Mouse (Mus musculus): ENCODE data around the gene Olfr1412. TPM values are rescaled to one million over a fixed set of nuclear protein-coding genes. Genes with fewer than 3 reads are reported as not detected.
A peak's percentile ranks its signal among the peaks of the same experiment; 100 is the strongest.

Olfr1412 gene
- total RNA-seq (2021): not detected
- long read RNA-seq, experiment 1: 0 reads
- long read RNA-seq, experiment 2: 0 reads

DNA sequence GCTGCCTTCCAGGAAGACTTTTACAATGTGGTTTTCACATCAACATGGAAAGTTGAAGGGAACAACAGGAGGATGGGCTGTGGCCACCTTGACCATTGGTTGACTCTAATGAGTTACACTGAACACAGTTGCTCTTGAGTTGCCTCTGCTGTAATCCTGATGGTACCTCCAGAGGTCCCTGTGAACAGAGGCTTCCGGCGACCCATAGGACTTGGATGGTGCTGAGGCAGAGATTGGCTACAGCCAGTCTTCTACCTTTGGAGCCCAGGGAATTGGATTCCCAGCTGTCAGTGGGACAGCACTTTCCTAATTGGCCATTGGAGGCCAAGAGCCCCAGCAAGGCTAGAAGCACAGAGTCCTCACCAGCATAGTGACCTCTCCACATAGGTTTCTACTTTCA is at the start of gene Olfr1412:
Olfr1412 (plus strand) TSS at position 301 of the 400 bp plus-strand sequence.
- H3K27ac ChIP-seq: no peak within 1 kb of the TSS
- no peak for DNase-seq (ENCODE audit: low spot score in 2 of 2)
- TF ChIP-seq CTCF (conservative IDR thresholded peaks at IDR 0.05): no peak
- H3K4me3 ChIP-seq: no peak within 1 kb of the TSS

DNA sequence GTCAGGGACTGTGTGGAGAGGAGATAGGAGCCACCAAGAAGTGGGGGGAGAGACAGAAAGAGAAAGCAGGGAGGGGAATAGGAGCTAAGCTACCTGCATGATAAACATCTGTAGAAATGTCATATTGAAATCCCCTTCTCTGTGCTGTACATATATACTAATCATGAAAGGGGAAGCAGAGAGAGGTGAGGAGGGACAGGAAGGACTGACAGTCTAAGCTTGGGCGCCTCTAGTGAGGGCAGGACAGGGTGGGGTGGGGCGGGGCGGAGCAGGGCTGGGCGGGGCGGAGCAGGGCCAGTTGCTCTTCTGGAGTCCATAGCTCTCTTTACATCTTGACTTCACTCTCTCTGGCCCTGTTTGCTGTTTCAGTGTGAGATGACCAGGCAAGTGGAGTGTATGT is 48.6 kb upstream of the Olfr1412 start:
- no peak overlapping the region for H3K27ac ChIP-seq
- TF ChIP-seq CTCF (conservative IDR thresholded peaks at IDR 0.05): no peak
- no peak overlapping the region for H3K4me3 ChIP-seq
- DNase-seq (ENCODE audit: low spot score in 2 of 2): no peak

DNA sequence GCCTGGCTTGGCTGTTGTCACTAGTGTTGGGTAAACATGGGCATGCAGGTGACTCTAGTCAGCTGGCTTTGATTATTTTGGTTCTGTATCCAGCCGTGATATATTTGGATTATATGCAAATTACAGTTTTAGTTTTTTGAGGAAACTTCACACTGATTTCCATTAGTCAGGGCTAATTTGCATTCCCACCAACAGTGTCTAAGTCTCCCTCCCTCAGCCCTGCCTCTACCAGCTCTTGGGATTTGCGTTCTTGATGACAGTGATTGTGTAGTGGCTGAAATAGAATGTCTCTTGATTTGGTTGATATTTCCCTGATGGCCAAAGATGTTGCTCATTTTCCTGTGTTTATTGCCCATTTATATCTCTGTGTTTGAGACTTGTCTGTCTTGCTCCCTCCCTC is 46.5 kb upstream of the Olfr1412 start:
- no peak for DNase-seq (ENCODE audit: low spot score in 2 of 2)
- Histone ChIP-seq H3K27ac (no peak overlapping the region), H3K4me3 (no peak overlapping the region)
- TF ChIP-seq CTCF (conservative IDR thresholded peaks at IDR 0.05): no peak

DNA sequence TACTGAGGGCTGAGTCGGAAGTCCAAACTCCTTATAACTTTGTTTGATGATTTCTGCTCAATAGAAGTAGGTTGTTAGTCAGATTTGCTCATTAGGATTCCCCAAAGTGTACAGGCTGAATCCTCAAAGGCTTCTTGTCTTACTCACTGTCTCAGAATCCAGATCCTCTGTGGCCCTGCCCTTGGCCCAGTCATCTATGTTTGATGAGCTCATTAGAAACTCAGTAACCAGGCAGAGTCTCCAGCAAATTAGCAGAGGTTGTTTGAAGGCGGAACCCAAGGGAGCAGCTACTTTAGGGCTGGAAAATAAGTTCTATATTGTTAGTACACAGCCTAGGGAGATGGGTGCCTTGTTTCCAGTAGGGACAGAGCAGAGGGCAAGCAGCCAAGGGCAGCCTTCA is 39.6 kb upstream of the Olfr1412 start:
- H3K4me3 ChIP-seq: no peak overlapping the region
- TF ChIP-seq CTCF (conservative IDR thresholded peaks at IDR 0.05): no peak
- DNase-seq (ENCODE audit: low spot score in 2 of 2): no peak
- H3K27ac ChIP-seq: no peak overlapping the region

DNA sequence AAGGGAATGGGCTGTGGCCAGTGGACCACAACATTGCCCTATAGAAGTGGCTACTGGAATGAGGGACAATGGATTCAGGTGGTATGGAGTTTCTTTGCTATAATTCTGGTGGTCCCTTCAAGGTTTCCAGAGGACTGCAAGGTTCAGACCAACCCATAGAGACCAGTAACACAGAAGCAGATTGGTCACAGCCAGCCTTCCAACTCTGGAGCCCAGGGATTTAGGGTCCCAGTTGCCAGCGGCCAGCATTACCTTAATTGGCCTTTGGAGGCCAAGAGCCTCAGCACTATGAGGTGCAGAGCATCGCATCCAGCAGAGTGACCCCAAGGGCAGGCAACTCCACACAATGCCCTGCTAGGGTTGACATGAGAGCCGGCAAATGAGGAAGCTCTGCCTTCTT is 14.6 kb upstream of the Olfr1412 start, which contains the start of gene Olfr1413:
Olfr1413 (plus strand) TSS at position 301 of the 400 bp plus-strand sequence.
- DNase-seq (ENCODE audit: low spot score in 2 of 2): no peak
- no peak for TF ChIP-seq CTCF (conservative IDR thresholded peaks at IDR 0.05)
- no peak within 1 kb of the TSS for H3K4me3 ChIP-seq
- no peak within 1 kb of the TSS for H3K27ac ChIP-seq

DNA sequence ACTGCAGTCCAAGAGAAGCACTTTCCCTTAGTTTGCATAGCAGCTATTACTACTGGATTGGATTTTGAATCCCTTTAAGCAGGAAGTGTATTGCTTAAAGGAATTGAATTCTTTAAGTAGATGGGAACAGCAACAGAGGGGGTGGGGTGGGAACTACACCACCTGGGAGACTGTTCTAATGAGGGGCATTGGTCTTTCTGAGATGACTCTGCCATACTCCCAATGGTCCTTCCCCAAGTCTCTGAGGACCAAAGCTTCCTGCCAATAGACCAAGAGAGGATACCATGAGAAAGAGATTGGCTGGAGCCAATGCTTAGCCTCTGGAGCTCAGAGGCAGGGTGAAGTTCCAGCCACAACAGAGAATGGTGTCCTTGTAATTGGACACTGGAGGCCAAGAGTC is 8.5 kb downstream of the Olfr1412 start, which contains the start of gene Olfr1411:
Olfr1411 (plus strand) TSS at position 301 of the 400 bp plus-strand sequence.
- no peak within 1 kb of the TSS for H3K4me3 ChIP-seq
- no peak for TF ChIP-seq CTCF (conservative IDR thresholded peaks at IDR 0.05)
- no peak for DNase-seq (ENCODE audit: low spot score in 2 of 2)
- H3K27ac ChIP-seq: no peak within 1 kb of the TSS

DNA sequence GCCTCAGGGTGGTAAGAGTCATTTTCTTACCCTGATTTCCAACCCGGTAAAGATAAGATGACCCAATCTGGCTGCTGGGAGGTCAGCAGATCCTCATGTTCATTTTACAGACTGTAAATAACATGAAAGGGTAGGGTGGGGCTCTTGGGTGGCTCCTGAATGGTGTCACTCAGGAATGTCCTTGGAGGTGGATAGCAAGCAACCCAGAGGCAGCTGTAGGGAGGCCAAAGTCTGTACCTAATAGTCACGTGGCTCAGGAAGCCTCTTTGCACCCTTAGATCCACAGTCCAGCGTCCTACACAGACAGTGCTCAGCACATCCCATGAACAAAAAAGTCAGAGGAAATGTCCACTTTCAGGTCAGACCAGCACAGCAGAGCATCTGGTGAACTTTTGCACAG is 10.4 kb downstream of the Olfr1412 start:
- no peak overlapping the region for H3K4me3 ChIP-seq
- H3K27ac ChIP-seq: no peak overlapping the region
- no peak for TF ChIP-seq CTCF (conservative IDR thresholded peaks at IDR 0.05)
- DNase-seq (ENCODE audit: low spot score in 2 of 2): no peak

DNA sequence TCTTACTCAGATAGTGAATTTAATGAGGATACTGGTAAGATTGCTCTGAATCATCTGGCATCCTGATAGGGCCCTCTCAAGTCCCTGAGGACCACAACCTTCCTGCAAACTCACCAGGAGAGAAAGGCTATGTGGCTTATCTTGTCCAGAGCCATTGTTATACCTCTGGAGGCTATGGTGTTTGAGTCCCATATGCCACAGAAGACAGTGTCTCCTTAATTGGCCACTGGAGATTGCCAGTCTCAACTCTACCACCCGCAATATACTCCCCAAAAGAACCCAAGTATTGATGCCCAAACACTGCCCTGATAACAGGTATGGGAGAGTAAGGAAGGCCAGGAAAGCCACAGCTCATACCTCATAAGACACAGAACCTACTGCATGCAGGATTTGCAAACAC is 19.9 kb downstream of the Olfr1412 start, which contains the start of gene Olfr1410:
Olfr1410 (plus strand) TSS at position 301 of the 400 bp plus-strand sequence.
- Histone ChIP-seq H3K27ac (no peak within 1 kb of the TSS), H3K4me3 (no peak within 1 kb of the TSS)
- no peak for TF ChIP-seq CTCF (conservative IDR thresholded peaks at IDR 0.05)
- no peak for DNase-seq (ENCODE audit: low spot score in 2 of 2)

DNA sequence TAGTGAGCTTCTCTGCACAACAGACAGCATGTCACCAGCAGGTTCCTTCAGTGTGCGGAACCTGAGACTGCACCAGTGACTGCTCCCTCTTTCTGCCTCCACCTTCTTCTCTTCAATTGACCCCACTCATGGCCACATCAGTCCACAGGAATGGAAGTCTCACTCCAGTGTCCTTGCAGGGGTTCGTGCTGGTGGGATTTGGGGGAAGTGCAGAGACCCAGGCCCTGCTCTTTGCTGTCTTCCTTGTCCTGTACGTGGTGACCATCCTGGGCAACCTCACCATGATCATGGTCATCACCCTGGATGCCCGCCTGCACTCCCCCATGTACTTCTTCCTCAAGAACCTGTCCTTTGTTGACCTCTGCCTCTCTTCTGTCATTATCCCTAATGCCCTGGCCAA is 22.1 kb downstream of the Olfr1412 start:
- Histone ChIP-seq H3K27ac (no peak overlapping the region), H3K4me3 (no peak overlapping the region)
- no peak for TF ChIP-seq CTCF (conservative IDR thresholded peaks at IDR 0.05)
- DNase-seq (ENCODE audit: low spot score in 2 of 2): no peak

DNA sequence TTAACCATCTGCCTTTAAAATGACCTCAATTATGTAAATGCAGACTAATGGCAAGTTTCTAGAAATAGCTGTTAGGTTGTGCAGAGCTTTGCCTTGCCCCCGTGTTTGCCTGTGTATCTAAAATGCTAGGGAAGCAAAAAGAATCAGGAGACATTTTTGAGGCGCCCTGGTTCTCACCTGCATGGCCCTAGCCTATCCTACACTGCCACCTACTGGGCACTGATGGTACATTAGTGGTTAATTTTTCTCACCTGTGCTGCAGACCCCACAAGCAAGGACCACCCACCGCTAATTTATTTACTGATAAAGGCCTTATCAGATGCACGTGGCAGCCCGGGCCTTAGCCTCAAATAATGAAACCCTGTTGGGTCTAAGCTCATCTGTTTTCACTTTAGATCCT is 25.4 kb downstream of the Olfr1412 start:
- TF ChIP-seq CTCF (conservative IDR thresholded peaks at IDR 0.05): peak; percentile 97
- H3K4me3 ChIP-seq: no peak overlapping the region
- H3K27ac ChIP-seq: no peak overlapping the region
- peak; percentile 15 to 74 for DNase-seq (ENCODE audit: low spot score in 2 of 2)

DNA sequence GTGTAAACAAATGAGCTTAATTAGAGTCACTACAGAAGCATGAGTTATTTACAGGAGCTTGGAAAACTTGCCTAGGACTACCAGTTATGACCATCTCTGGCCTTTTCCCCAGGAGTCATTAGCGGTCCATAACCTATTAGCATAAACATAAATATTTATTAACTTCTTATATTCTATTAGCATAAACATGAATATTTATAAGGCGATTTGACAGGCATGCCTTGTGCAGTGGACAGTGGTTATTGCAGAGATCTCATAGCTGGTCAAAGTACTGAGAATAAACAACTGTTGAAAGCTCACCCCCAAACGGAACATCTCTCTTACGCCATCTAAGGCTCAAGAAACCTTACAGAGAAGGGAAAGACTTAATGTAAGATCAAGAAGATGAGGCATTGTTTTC is 27.6 kb downstream of the Olfr1412 start:
- DNase-seq (ENCODE audit: low spot score in 2 of 2): no peak
- TF ChIP-seq CTCF (conservative IDR thresholded peaks at IDR 0.05): no peak
- H3K27ac ChIP-seq: no peak overlapping the region
- no peak overlapping the region for H3K4me3 ChIP-seq

DNA sequence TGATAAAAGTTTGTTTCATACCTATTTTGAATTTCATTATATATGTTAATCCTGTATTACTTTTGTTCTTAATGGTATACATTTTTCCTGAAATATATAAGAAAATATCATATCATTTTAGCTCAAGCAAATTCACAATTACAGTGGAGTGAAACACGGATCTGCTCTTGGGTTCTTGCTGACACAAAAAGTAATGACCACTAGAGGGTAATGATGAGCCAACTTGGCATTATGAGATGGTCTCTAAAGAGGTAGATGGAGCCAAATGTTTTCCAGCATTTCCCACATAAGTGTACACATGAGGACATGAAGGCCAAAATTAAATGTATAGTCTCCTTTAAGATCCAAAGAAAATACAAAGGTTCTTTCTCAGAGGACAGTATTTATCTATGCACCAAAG is 28.9 kb downstream of the Olfr1412 start:
- no peak overlapping the region for H3K4me3 ChIP-seq
- peak; percentile 85 for TF ChIP-seq CTCF (conservative IDR thresholded peaks at IDR 0.05)
- no peak overlapping the region for H3K27ac ChIP-seq
- DNase-seq (ENCODE audit: low spot score in 2 of 2): peak; percentile 39 to 47

DNA sequence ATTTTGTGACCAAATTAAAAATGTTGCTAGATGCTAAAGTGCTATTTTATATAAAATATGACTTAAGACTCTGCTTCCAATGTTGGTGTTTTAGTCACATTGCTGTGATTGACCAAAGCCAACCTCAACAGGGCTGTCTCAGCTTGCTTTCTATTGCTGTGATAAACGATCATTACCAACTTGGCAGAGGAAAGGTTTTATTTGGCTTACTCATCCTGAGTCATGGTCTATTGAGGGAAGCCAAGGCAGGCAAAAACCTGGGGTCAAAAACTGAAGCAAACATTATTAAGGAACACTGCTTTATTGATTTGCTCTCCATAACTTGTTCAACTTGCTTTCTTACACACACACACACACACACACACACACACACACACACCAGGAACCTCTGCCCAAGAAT is 30.5 kb downstream of the Olfr1412 start:
- no peak overlapping the region for H3K4me3 ChIP-seq
- no peak overlapping the region for H3K27ac ChIP-seq
- no peak for DNase-seq (ENCODE audit: low spot score in 2 of 2)
- no peak for TF ChIP-seq CTCF (conservative IDR thresholded peaks at IDR 0.05)

DNA sequence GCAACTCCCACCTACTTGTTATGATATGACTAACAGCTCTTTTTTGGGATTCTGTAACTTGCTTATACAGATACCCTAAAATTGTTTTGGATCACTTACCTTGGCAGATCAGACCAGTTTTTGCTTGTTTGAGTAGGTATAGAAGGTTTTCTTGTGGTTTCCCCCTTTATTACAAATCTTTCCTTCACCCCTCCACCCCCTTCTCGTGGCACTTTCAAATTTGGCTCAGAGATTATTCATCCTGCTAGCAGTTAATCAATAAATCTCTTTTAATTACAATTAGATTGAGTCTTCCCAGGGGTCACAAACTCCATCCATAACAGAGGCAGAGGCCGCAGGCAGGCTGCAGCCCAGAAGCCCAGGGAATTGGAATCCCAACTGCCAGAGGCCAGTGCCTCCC is 31.9 kb downstream of the Olfr1412 start, which contains the start of gene Olfr12:
Olfr12 (plus strand) TSS at position 301 of the 400 bp plus-strand sequence.
- DNase-seq (ENCODE audit: low spot score in 2 of 2): no peak
- Histone ChIP-seq H3K27ac (no peak within 1 kb of the TSS), H3K4me3 (no peak within 1 kb of the TSS)
- TF ChIP-seq CTCF (conservative IDR thresholded peaks at IDR 0.05): no peak

Measured in layer of hippocampus, adult 2 months (tissue).